Mouse (Mus musculus) MEL (cell line): ENCODE data around the gene Myo1g. TPM values are rescaled to one million over a fixed set of nuclear protein-coding genes. Genes with fewer than 3 reads are reported as not detected.

Experiments used
- DNase-seq: peaks from one replicate; pipeline ENCODE4 v3.0.0; 2011; ENCODE audit warnings: low read depth, low spot score
- H3K27ac ChIP-seq: 2 replicates; pipeline ENCODE4 v1.5.1; 2012; ENCODE audit warnings: low read depth, mild to moderate bottlenecking, control low read depth, low read length, moderate library complexity; ENCODE audit not compliant: control insufficient read depth
- H3K27me3 ChIP-seq, 2 experiments: fragments of 150-350 bp in 1 of 2; sonication (generic) in 1 of 2; 2 replicates each; pipeline ENCODE4 v1.6.1; 2012; ENCODE audit warnings: low read length in 2 of 2, mild to moderate bottlenecking in 2 of 2, improper control_type of control experiment in 1 of 2, moderate library complexity in 1 of 2; ENCODE audit not compliant: insufficient read depth in 2 of 2, control insufficient read depth in 1 of 2
- H3K36me3 ChIP-seq, 2 experiments: 2 replicates each; pipeline ENCODE4 v1.6.1; 2012 to 2014; ENCODE audit warnings: low read length in 2 of 2, improper control_type of control experiment in 1 of 2, inconsistent platforms in 1 of 2, mild to moderate bottlenecking in 1 of 2; ENCODE audit not compliant: insufficient read depth in 2 of 2, control insufficient read depth in 1 of 2
- H3K4me1 ChIP-seq, 2 experiments: fragments of 150-350 bp in 1 of 2; sonication (generic) in 1 of 2; 2 replicates each; pipeline ENCODE4 v1.6.1; 2012; ENCODE audit warnings: low read length in 2 of 2, improper control_type of control experiment in 1 of 2, mild to moderate bottlenecking in 1 of 2; ENCODE audit not compliant: insufficient read depth in 2 of 2, control insufficient read depth in 1 of 2
- H3K4me3 ChIP-seq, 2 experiments: fragments of 150-350 bp in 1 of 2; sonication (generic) in 1 of 2; 2 replicates each; pipeline ENCODE4 v1.5.1; 2012; ENCODE audit warnings: low read depth in 2 of 2, low read length in 2 of 2, mild to moderate bottlenecking in 2 of 2, moderate library complexity in 2 of 2, control low read depth in 1 of 2, improper control_type of control experiment in 1 of 2; ENCODE audit not compliant: control insufficient read depth in 1 of 2, insufficient read depth in 1 of 2
- H3K79me2 ChIP-seq: 2 replicates; pipeline ENCODE4 v1.6.1; 2012; ENCODE audit warnings: mild to moderate bottlenecking, low read length, moderate library complexity; ENCODE audit not compliant: control insufficient read depth, poor library complexity, insufficient read depth
- H3K9ac ChIP-seq: 2 replicates; pipeline ENCODE4 v1.6.1; 2012; ENCODE audit warnings: low read depth, mild to moderate bottlenecking, control low read depth, low read length, moderate library complexity; ENCODE audit not compliant: control insufficient read depth, poor library complexity, severe bottlenecking
- H3K9me3 ChIP-seq: fragments of 150-350 bp; sonication (generic); replicated peaks from 2 replicates; pipeline ENCODE4 v1.6.1; 2012; ENCODE audit warnings: mild to moderate bottlenecking, low read length, improper control_type of control experiment, moderate library complexity; ENCODE audit not compliant: insufficient read depth
- CHD1 ChIP-seq: IDR thresholded peaks from 2 replicates; pipeline ENCODE4 v1.6.1; 2012; ENCODE audit warnings: low read depth, mild to moderate bottlenecking, inconsistent platforms, low read length, improper control_type of control experiment
- CHD2 ChIP-seq: IDR thresholded peaks from 2 replicates; pipeline ENCODE4 v1.6.1; 2011; ENCODE audit warnings: low read length, improper control_type of control experiment
- E2F4 ChIP-seq: IDR thresholded peaks from 2 replicates; pipeline ENCODE4 v1.6.1; 2011; ENCODE audit warnings: low read depth, low read length, improper control_type of control experiment, borderline replicate concordance
- ELF1 ChIP-seq: IDR thresholded peaks from 2 replicates; pipeline ENCODE4 v1.6.1; 2014; ENCODE audit warnings: low read depth, mild to moderate bottlenecking, inconsistent platforms, low read length, improper control_type of control experiment, moderate library complexity
- EP300 ChIP-seq, 2 experiments: IDR thresholded peaks; 2 replicates each; pipeline ENCODE4 v1.6.1; 2011; ENCODE audit warnings: improper control_type of control experiment in 2 of 2, low read length in 2 of 2, low read depth in 1 of 2, mild to moderate bottlenecking in 1 of 2
- ETS1 ChIP-seq: IDR thresholded peaks from 2 replicates; pipeline ENCODE4 v1.6.1; 2012; ENCODE audit warnings: low read depth, mild to moderate bottlenecking, inconsistent platforms, low read length, improper control_type of control experiment, moderate library complexity
- GABPA ChIP-seq: IDR thresholded peaks from 2 replicates; pipeline ENCODE4 v1.6.1; 2012; ENCODE audit warnings: low read depth, mild to moderate bottlenecking, inconsistent platforms, low read length, improper control_type of control experiment, moderate library complexity
- GATA1 ChIP-seq: IDR thresholded peaks from 2 replicates; pipeline ENCODE4 v1.6.1; 2011; ENCODE audit warnings: low read depth, low read length, improper control_type of control experiment
- HCFC1 ChIP-seq: IDR thresholded peaks from 2 replicates; pipeline ENCODE4 v1.6.1; 2012; ENCODE audit warnings: low read depth, mild to moderate bottlenecking, inconsistent platforms, low read length, improper control_type of control experiment, moderate library complexity
- JUND ChIP-seq: IDR thresholded peaks from 2 replicates; pipeline ENCODE4 v1.6.1; 2011; ENCODE audit warnings: low read depth, mild to moderate bottlenecking, improper control_type of control experiment, low read length
- KAT2A ChIP-seq: conservative IDR thresholded peaks from 2 replicates; pipeline ENCODE4 v1.6.1; 2012; ENCODE audit warnings: low read depth, low read length, improper control_type of control experiment, inconsistent platforms
- MAFK ChIP-seq: IDR thresholded peaks from 2 replicates; pipeline ENCODE4 v1.6.1; 2011; ENCODE audit warnings: low read depth, mild to moderate bottlenecking, low read length, improper control_type of control experiment, borderline replicate concordance
- MAZ ChIP-seq: IDR thresholded peaks from 2 replicates; pipeline ENCODE4 v1.6.1; 2012; ENCODE audit warnings: low read depth, mild to moderate bottlenecking, inconsistent platforms, low read length, improper control_type of control experiment
- MEF2A ChIP-seq: IDR thresholded peaks from 2 replicates; pipeline ENCODE4 v1.6.1; 2014; ENCODE audit warnings: low read depth, mild to moderate bottlenecking, inconsistent platforms, low read length, improper control_type of control experiment; ENCODE audit not compliant: poor library complexity, insufficient replicate concordance, severe bottlenecking; ENCODE audit errors: extremely low read depth
- MXI1 ChIP-seq: IDR thresholded peaks from 2 replicates; pipeline ENCODE4 v1.6.1; 2011; ENCODE audit warnings: mild to moderate bottlenecking, low read depth, low read length, improper control_type of control experiment
- MYB ChIP-seq: IDR thresholded peaks from 2 replicates; pipeline ENCODE4 v1.6.1; 2011; ENCODE audit warnings: mild to moderate bottlenecking, low read depth, low read length, improper control_type of control experiment
- NRF1 ChIP-seq: IDR thresholded peaks from 2 replicates; pipeline ENCODE4 v1.6.1; 2014; ENCODE audit warnings: low read depth, mild to moderate bottlenecking, inconsistent platforms, low read length, improper control_type of control experiment, moderate library complexity; ENCODE audit not compliant: poor library complexity, insufficient read depth, severe bottlenecking
- POLR2A ChIP-seq, 2 experiments: IDR thresholded peaks; 2 replicates each; pipeline ENCODE4 v1.6.1; 2011 to 2012; ENCODE audit warnings: low read length in 2 of 2, mild to moderate bottlenecking in 2 of 2, control low read depth in 1 of 2, improper control_type of control experiment in 1 of 2, low read depth in 1 of 2, moderate library complexity in 1 of 2; ENCODE audit not compliant: control insufficient read depth in 1 of 2, insufficient read depth in 1 of 2, poor library complexity in 1 of 2
- POLR2AphosphoS5 ChIP-seq: IDR thresholded peaks from 2 replicates; pipeline ENCODE4 v1.6.1; 2012; ENCODE audit warnings: low read depth, borderline replicate concordance, mild to moderate bottlenecking, inconsistent platforms, low read length, moderate library complexity, mixed read lengths
- RCOR1 ChIP-seq: IDR thresholded peaks from 2 replicates; pipeline ENCODE4 v1.6.1; 2012; ENCODE audit warnings: low read depth, mild to moderate bottlenecking, inconsistent platforms, low read length, improper control_type of control experiment
- SIN3A ChIP-seq: IDR thresholded peaks from 2 replicates; pipeline ENCODE4 v1.6.1; 2012; ENCODE audit warnings: low read length, improper control_type of control experiment, inconsistent platforms
- TAL1 ChIP-seq: IDR thresholded peaks from 2 replicates; pipeline ENCODE4 v1.6.1; 2012; ENCODE audit warnings: mild to moderate bottlenecking, inconsistent platforms, low read length, moderate library complexity, mixed read lengths
- TBP ChIP-seq: IDR thresholded peaks from 2 replicates; pipeline ENCODE4 v1.8.0; 2011; ENCODE audit warnings: low read depth, low read length, improper control_type of control experiment
- TCF12 ChIP-seq: IDR thresholded peaks from 2 replicates; pipeline ENCODE4 v1.6.1; 2014; ENCODE audit warnings: low read depth, mild to moderate bottlenecking, inconsistent platforms, low read length, improper control_type of control experiment, moderate library complexity
- UBTF ChIP-seq: IDR thresholded peaks from 2 replicates; pipeline ENCODE4 v1.6.1; 2012; ENCODE audit warnings: low read depth, mild to moderate bottlenecking, inconsistent platforms, low read length, improper control_type of control experiment, moderate library complexity, borderline replicate concordance; ENCODE audit not compliant: insufficient read depth
- ZC3H11A ChIP-seq: IDR thresholded peaks from 2 replicates; pipeline ENCODE4 v1.6.1; 2012; ENCODE audit warnings: low read depth, mild to moderate bottlenecking, inconsistent platforms, low read length, improper control_type of control experiment
- ZKSCAN1 ChIP-seq: IDR thresholded peaks from 2 replicates; pipeline ENCODE4 v1.6.1; 2012; ENCODE audit warnings: low read depth, mild to moderate bottlenecking, inconsistent platforms, low read length, improper control_type of control experiment, moderate library complexity
- ZMIZ1 ChIP-seq: IDR thresholded peaks from 2 replicates; pipeline ENCODE4 v1.6.1; 2012; ENCODE audit warnings: low read depth, mild to moderate bottlenecking, inconsistent platforms, low read length, improper control_type of control experiment, moderate library complexity
- ZNF384 ChIP-seq: IDR thresholded peaks from 2 replicates; pipeline ENCODE4 v1.6.1; 2012; ENCODE audit warnings: low read depth, mild to moderate bottlenecking, inconsistent platforms, low read length, improper control_type of control experiment
- polyA plus RNA-seq, 2 experiments: library from polyadenylated mRNA; stranded (reverse) in 1 of 2; unstranded in 1 of 2; fragments of >175 nt in 1 of 2; fragments of >200 nt in 1 of 2; gene quantifications; 2 replicates each; pipeline versions ENCODE4 v1.2.1 to v1.2.4; 2012; ENCODE audit warnings: low replicate concordance in 2 of 2, low read depth in 1 of 2; ENCODE audit not compliant: insufficient read length in 2 of 2, insufficient read depth in 1 of 2, missing spikeins in 1 of 2
- total RNA-seq: library from RNA; depleted of rRNA; stranded (reverse); fragments of 300-350 nt; gene quantifications from 2 replicates; pipeline ENCODE4 v1.2.3, GENCODE M21; 2012

Gene Myo1g
- total and polyA plus RNA-seq, 3 experiments, result 19.4 to 33.3 TPM; not detected in 1

DNA sequence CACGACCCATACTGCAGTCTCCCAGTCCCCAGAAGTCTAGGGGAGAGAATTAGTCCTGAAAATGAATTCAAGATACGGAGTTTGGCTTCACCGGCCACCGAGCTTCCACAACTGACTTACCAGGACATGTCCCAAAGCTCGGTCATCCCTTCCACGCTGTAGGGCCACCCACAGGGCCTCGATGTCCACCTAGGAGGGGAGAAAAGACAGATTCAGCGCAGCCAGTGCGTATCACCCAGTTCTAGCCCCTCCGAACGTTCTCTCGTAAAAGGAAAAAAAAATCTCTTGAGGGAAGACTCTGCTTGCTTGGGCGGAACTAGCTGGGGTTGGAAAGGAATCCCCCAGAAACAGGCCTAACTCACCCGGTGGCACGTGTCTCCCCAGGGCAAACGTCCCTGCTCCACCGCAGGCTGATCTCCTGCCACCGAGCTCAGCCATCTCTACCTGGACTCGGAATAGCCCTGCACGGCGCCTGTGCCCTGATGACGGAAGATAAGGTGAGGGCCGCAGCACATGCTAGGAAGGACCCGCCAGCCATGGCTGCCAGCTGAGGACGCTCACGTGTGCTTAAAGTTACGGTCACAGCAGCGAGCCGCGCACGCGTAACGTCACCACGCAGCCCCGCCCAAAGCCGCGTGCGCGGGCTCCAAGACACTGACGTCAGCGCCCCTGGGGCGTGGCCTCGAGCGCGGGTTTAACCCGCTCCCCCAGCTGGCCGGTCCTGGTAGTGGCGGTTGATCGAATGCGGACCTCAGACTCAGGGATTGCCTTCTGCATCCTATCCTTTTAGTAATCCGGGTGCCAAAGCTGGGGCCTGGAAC is 7.6 kb upstream of the Myo1g start (continued):
- 0 out of 2 replicates have a peak, but pooled peaks have one; percentile 92 for TF ChIP-seq POLR2AphosphoS5
- 0 out of 2 replicates have a peak, but pooled peaks have one; percentile 56 for TF ChIP-seq MAZ
- TF ChIP-seq CHD2, result no peak
- peak; percentile 98 for TF ChIP-seq ZMIZ1
- peak; percentile 91 for TF ChIP-seq ETS1
- no peak for TF ChIP-seq MYB
- peak in 1 of 2 experiments; percentile 44; a peak in 1 of 4 replicates for TF ChIP-seq EP300 (IDR thresholded peaks at IDR 0.05; ENCODE audit: low read depth in 1 of 2, low read length in 2 of 2)
- peak; percentile 82 for TF ChIP-seq TCF12
- no peak for TF ChIP-seq CHD1
- no peak for TF ChIP-seq JUND
- no peak for TF ChIP-seq MAFK
- TF ChIP-seq KAT2A, result peak; percentile 64
- peak; percentile 100 for TF ChIP-seq MXI1
- peak; percentile 95 for TF ChIP-seq SIN3A
- no peak for TF ChIP-seq RCOR1
- TF ChIP-seq MEF2A, result no peak
- peak; percentile 19; the same call in 1 of the 2 replicates for TF ChIP-seq GATA1

DNA sequence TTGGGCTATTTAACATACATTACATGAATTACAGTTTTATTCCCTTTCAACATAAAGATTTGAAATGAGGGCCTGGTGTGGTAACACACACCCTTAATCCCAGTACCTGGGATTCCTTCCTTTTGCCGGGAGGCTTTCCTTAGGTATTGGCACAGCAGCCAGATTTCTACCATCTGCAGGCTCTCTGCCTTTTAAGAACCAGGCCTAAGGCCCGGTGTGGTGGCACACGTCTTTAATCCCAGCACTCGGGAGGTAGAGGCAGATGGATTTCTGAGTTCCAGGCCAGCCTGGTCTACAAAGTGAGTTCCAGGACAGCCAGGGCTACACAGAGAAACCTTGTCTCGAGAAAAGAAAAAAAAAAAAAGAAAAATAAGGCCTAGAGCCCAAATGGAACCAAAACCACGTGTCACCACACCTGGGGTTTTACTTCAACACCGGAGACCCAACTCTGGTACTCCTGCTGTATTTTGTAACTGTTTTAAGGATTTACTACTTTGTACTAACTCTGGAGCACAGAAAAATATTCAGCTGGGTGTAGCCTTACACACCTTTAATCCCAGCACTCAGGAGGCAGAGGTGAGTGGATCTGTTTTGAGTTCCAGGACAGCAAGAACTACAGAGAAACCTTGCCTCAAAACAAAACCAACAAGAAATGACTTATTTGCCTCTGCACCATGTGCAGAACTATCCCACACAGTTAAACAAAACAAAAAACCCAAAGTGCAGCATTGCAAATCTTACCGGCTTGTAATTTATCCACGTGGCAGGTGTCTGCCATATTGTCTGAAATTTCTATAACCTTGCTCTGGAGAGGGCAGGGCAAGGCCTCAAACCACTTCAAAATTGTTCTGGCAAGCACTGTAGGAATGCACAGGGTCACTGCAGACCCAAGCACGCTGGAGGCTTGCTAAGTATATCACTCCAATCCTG is 6.8 kb upstream of the Myo1g start:
- H3K27ac ChIP-seq, result peak overlapping the region; percentile 93
- peaks cover 0 to 15% of the 10 kb centered on the region in 2 experiments; a peak in 2 of 4 replicates for H3K4me1 ChIP-seq
- peak; percentile 68 for DNase-seq
- H3K4me3 ChIP-seq, result peak overlapping the region; percentile 76 to 94
- H3K36me3 ChIP-seq, result peaks cover 20 to 22% of the 10 kb centered on the region in 2 experiments
- no peaks in the 10 kb centered on the region for H3K27me3 ChIP-seq
- peaks cover 27% of the 10 kb centered on the region for H3K79me2 ChIP-seq
- peak overlapping the region; percentile 94 for H3K9ac ChIP-seq
- no peaks in the 10 kb centered on the region for H3K9me3 ChIP-seq
- TF ChIP-seq ZNF384 (no peak), MXI1 (peak; percentile 86), KAT2A (no peak), ETS1 (0 out of 2 replicates have a peak, but pooled peaks have one; percentile 15), ZC3H11A (no peak), MAFK (no peak), POLR2A (IDR thresholded peaks at IDR 0.05; ENCODE audit: control insufficient read depth in 1 of 2, insufficient read depth in 1 of 2, low read depth in 1 of 2, low read length in 2 of 2, poor library complexity in 1 of 2) (no peak), E2F4 (no peak), NRF1 (no peak), ELF1 (no peak), GATA1 (no peak), CHD1 (peak; percentile 82; the same call in 1 of the 2 replicates), ZKSCAN1 (no peak), GABPA (no peak), POLR2AphosphoS5 (no peak), TBP (no peak; the same call in 1 of the 2 replicates), TAL1 (no peak), HCFC1 (no peak), RCOR1 (no peak), ZMIZ1 (no peak), UBTF (no peak), JUND (no peak)
